Mouse (Mus musculus) stomach, embryonic 16.5 days (tissue): ENCODE data around the gene BC005624. TPM values are rescaled to one million over a fixed set of nuclear protein-coding genes. Genes with fewer than 3 reads are reported as not detected.

Experiments
- ATAC-seq: fragments of 200-750 bp; cut with Nextera tagmentation; 2 replicates; pipeline ENCODE4 v1.8.0; 2017; ENCODE audit warnings: moderate number of reproducible peaks, moderate TSS enrichment; ENCODE audit not compliant: insufficient read depth, low FRiP score
- H3K27ac ChIP-seq: fragments of 300-500 bp; sonication (generic); 2 replicates; pipeline ENCODE4 v1.5.1; 2014; ENCODE audit warnings: low read length
- H3K27me3 ChIP-seq: fragments of 300-500 bp; sonication (generic); 2 replicates; pipeline ENCODE4 v1.6.1; 2014; ENCODE audit warnings: low read length, control low read depth, mixed read lengths; ENCODE audit not compliant: control insufficient read depth, insufficient read depth
- H3K36me3 ChIP-seq: fragments of 300-500 bp; sonication (generic); 2 replicates; pipeline ENCODE4 v1.6.1; 2014; ENCODE audit warnings: low read length; ENCODE audit not compliant: control insufficient read depth, insufficient read depth
- H3K4me1 ChIP-seq: fragments of 300-500 bp; sonication (generic); 2 replicates; pipeline ENCODE4 v1.6.1; 2014; ENCODE audit warnings: low read length, control low read depth, mixed read lengths; ENCODE audit not compliant: control insufficient read depth, insufficient read depth
- H3K4me2 ChIP-seq: fragments of 300-500 bp; sonication (generic); 2 replicates; pipeline ENCODE4 v1.6.1; 2014; ENCODE audit warnings: low read depth, low read length, mixed read lengths
- H3K4me3 ChIP-seq: fragments of 300-500 bp; sonication (generic); replicated peaks from 2 replicates; pipeline ENCODE4 v1.5.1; 2014; ENCODE audit warnings: mild to moderate bottlenecking, low read length
- H3K9ac ChIP-seq: fragments of 300-500 bp; sonication (generic); 2 replicates; pipeline ENCODE4 v1.6.1; 2014; ENCODE audit warnings: low read length
- H3K9me3 ChIP-seq: fragments of 300-500 bp; sonication (generic); replicated peaks from 2 replicates; pipeline ENCODE4 v1.6.1; 2016; ENCODE audit warnings: low read length, control low read depth; ENCODE audit not compliant: control insufficient read depth
- WGBS: fragments of 180-500 bp; shearing (Covaris S2); extraction: QIAGEN DNeasy Blood & Tissue Kit; methylation state at CpG from one replicate; pipeline ENCODE4 v1.1.7; 2014; 5-methylcytosine and 5-hydroxymethylcytosine counted together
- polyA plus RNA-seq: library from polyadenylated mRNA; unstranded; fragments of >200 nt; fragmentation: Nextera tagmentation; extraction: Ambion mirVana; gene quantifications from 2 replicates; pipeline ENCODE4 v1.2.1, GENCODE M21; 2015

The BC005624 gene
- polyA plus RNA-seq, 1 experiment from 2014 or later: 54.6 TPM

GRCm38 (mm10) chr2:30994853-30995252 is 12.9 kb upstream of the BC005624 start:
- ATAC-seq: no peak
- Histone ChIP-seq H3K27me3 (no peaks in the 10 kb centered on the region), H3K27ac (no peak overlapping the region), H3K4me2 (no peak overlapping the region), H3K9ac (no peak overlapping the region), H3K36me3 (no peaks in the 10 kb centered on the region), H3K4me1 (0 out of 2 replicates have a peak, but pooled peaks cover 2% of the 10 kb centered on the region), H3K9me3 (no peaks in the 10 kb centered on the region), H3K4me3 (no peak overlapping the region)
- 90% methylated on average over 4 of the region's 4 CpGs for WGBS

DNA sequence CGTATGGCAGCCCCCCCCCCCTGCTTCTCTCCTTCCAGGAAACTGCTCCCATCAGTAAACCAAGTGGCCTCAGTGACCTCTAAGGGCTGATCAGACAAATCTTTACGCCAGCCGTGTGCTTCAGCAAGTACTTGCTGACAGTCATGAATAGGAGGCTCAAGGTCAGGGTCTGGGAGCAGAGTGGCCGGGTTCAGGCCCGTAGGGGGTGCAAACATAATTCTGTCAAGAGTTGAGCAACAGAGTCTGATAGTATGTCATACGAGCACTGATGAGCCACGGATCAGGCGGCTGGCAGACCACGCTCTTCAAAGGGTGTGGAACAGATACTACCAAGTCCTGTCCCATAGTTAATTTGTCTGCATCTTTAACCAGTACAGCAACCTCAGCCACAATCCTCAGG is 8.2 kb upstream of the BC005624 start:
- Histone ChIP-seq H3K4me1 (no peaks in the 10 kb centered on the region), H3K4me2 (no peak overlapping the region), H3K4me3 (no peak overlapping the region), H3K36me3 (no peaks in the 10 kb centered on the region), H3K27ac (no peak overlapping the region), H3K27me3 (no peaks in the 10 kb centered on the region), H3K9ac (no peak overlapping the region), H3K9me3 (no peaks in the 10 kb centered on the region)
- no peak for ATAC-seq
- WGBS: 77% methylated on average over 9 of the region's 9 CpGs

DNA sequence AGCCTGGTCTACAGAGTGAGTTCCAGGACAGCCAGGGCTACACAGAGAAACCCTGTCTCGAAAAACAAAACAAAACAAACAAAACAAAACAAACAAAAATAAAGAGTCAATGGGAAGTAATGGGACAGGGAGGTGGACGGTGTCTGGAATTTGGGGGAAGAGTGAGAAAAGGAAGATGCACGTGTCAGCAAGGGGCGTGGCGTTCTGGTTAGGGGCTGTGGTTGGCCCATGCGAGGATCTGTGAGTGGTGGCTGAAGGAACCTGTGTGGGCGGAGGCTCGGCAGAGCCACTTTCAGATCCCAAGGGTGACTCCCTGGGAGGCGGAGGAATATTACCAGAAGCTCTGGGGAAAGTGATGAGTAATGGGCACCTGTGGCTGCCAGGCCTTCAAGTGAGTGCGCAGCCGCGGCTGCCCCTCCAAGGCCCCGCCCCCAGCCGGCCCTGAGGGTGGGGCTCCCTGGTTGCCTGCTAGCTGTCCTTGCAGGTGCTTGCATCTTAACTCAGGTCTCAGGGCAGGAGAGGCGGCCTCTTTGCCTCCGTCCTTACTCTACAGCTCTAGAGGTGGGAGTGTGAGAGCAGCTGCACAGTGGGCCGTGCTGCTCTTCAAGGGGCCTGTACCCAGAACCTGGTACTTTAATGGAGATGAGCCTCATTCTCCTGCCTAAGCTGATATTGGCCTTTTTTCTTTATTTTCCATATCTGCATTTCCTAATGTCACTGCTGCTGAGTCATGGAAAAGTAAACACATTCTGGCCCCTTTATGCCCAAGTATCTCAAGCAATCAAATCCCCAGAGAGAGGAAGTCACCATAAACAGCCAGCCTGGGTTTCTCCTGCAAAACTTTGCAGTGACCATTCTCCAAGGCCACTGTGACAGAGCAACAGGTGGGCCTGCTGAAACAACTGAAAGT is 3.4 kb upstream of the BC005624 start:
- ATAC-seq: no peak
- Histone ChIP-seq H3K27me3 (no peaks in the 10 kb centered on the region), H3K36me3 (no peaks in the 10 kb centered on the region), H3K4me1 (peaks cover 9% of the 10 kb centered on the region), H3K4me3 (no peak overlapping the region), H3K4me2 (peak overlapping the region; percentile 26), H3K9ac (peak overlapping the region; percentile 29; the same call in 1 of the 2 replicates), H3K9me3 (no peaks in the 10 kb centered on the region), H3K27ac (peak overlapping the region; percentile 44)
- 21% methylated on average over 17 of the region's 17 CpGs for WGBS

DNA sequence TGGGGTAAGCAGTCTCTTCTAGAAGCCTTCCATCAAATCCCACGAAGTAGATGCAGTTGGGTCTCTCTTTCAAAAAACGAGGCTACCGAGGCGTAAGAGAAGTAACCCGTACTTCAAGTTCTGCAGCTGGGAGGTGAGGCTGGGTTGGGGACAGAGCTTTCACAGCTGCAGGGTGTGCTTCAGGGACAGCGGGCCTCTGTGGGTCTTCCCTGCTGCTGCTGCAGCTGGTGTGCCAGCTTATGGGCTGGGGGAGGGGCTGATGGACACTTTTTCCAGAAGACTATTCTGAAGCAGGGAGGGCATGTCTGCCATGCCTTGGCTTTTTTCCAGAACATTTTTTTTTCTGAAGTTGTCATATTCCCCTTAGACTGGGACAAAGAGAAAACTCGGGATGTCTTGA is 1.0 kb upstream of the BC005624 start:
- WGBS: 45% methylated on average over 7 of the region's 7 CpGs
- H3K36me3 ChIP-seq: 0 out of 2 replicates have a peak, but pooled peaks cover 6% of the 10 kb centered on the region
- peak overlapping the region; percentile 91 for H3K4me2 ChIP-seq
- peaks cover 9% of the 10 kb centered on the region for H3K4me1 ChIP-seq
- no peaks in the 10 kb centered on the region for H3K9me3 ChIP-seq
- H3K27ac ChIP-seq: peak overlapping the region; percentile 25; the same call in 1 of the 2 replicates
- peak overlapping the region; percentile 82 for H3K9ac ChIP-seq
- peak overlapping the region; percentile 89 for H3K4me3 ChIP-seq
- H3K27me3 ChIP-seq: no peaks in the 10 kb centered on the region
- no peak for ATAC-seq

DNA sequence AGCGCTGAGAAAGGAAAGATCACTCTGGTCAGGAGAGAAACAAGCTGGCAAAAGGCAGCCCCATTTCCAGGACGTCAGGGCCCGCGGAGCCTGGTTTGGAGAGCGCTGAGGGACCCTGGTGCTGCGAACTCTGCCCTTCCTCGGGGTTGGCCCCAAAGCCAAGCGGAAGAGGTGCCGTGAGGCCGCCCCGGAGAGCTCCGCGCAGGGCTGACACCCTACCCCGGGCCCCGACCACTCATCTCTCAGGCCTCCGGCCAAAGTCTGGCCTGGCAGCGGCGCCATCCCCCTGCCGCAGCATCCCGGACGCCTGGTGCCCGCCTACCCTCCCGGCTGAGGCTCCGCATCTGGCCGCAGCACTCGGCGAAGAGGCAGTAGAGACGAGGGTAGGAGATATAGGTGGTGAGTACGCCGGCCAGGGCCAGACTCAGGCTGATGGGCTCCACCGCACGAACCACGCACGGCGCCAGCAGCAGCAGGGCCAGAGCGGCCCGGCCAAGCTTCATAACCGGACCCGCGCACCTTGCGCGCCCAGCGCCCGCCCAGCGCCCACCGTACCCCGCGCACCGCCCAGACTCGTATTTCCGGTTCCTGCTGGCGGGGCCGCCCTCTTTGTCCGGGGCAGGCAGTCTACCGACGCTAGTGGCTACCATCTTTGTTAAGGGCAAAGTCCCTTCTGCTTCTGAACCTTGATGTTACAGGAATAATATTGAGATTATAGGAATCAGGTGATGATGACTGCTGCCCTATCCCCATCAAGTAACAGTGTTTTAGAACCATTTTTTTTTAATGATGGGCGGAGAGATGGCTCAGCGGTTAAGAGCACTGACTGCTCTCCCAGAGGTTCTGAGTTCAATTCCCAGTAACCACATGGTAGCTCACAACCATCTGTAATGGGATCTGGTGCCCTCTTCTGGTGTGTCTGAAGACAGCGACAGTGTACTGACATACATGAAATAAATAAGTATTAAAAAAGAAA is 14.4 kb downstream of the BC005624 start, which contains the start of gene Tor1a:
Gene Tor1a, minus strand, starts transcription at position 582 of the 976 bp plus-strand sequence.
- peaks cover 19% of the 10 kb centered on the region for H3K4me1 ChIP-seq
- H3K4me2 ChIP-seq: peak within 1 kb of the TSS; percentile 75
- peak within 1 kb of the TSS; percentile 28 for H3K27ac ChIP-seq
- peak within 1 kb of the TSS; percentile 81 for H3K9ac ChIP-seq
- WGBS: 2% methylated on average over 56 of the region's 59 CpGs
- H3K4me3 ChIP-seq: peak within 1 kb of the TSS; percentile 64
- ATAC-seq: peak; percentile 95
- H3K27me3 ChIP-seq: no peaks in the 10 kb centered on the region
- H3K36me3 ChIP-seq: no peaks in the 10 kb centered on the region
- no peaks in the 10 kb centered on the region for H3K9me3 ChIP-seq

DNA sequence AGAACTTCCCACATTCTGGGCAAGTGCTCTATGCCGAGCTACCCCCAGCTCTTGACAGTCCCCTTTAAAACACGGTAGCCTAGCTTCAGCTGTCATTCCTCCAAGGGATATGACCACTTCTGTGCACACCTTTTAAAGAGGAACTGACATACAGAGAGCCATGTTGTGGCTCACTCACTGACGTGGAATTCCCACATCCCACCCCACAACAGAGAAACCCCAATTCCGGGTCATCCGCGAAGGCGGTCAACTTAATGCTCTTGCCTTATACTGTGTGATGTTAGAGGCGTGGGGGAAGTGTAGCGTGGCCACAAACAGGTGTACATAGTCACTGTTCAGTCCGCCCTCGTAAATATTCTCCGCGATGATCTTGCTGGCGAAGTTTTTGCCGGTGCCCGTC is 15.2 kb downstream of the BC005624 start:
- WGBS: 13% methylated on average over 16 of the region's 16 CpGs
- H3K36me3 ChIP-seq: no peaks in the 10 kb centered on the region
- H3K27me3 ChIP-seq: no peaks in the 10 kb centered on the region
- ATAC-seq: no peak
- peak overlapping the region; percentile 75 for H3K4me2 ChIP-seq
- H3K9ac ChIP-seq: peak overlapping the region; percentile 81
- H3K4me1 ChIP-seq: peaks cover 19% of the 10 kb centered on the region
- peak overlapping the region; percentile 64 for H3K4me3 ChIP-seq
- no peak overlapping the region for H3K27ac ChIP-seq
- H3K9me3 ChIP-seq: no peaks in the 10 kb centered on the region

DNA sequence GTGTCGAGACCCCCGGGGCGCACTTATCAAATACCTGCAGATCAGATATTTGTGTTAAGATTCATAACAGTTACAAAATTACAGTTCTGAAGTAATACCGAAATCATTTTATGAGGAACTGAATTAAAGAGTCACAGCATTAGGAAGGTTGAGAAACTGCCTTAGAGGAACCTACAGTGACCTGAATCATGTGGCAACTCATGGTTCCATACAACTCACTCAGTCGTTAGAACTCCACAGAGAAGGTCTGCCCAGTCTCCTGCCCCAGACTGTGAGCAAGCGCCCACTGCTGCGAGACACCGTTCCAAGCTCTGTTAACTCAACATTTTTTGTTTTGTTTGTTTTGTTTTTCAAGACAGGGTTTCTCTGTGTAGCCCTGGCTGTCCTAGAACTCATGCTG is 16.4 kb downstream of the BC005624 start:
- peak overlapping the region; percentile 40; the same call in 1 of the 2 replicates for H3K9ac ChIP-seq
- H3K27me3 ChIP-seq: no peaks in the 10 kb centered on the region
- no peaks in the 10 kb centered on the region for H3K9me3 ChIP-seq
- no peak overlapping the region for H3K27ac ChIP-seq
- H3K4me1 ChIP-seq: peaks cover 19% of the 10 kb centered on the region
- H3K36me3 ChIP-seq: peaks cover 6% of the 10 kb centered on the region; the same call in 1 of the 2 replicates
- H3K4me3 ChIP-seq: no peak overlapping the region
- ATAC-seq: no peak
- H3K4me2 ChIP-seq: 0 out of 2 replicates have a peak overlapping the region, but pooled peaks have one; percentile 75
- WGBS: 90% methylated on average over 8 of the region's 8 CpGs

DNA sequence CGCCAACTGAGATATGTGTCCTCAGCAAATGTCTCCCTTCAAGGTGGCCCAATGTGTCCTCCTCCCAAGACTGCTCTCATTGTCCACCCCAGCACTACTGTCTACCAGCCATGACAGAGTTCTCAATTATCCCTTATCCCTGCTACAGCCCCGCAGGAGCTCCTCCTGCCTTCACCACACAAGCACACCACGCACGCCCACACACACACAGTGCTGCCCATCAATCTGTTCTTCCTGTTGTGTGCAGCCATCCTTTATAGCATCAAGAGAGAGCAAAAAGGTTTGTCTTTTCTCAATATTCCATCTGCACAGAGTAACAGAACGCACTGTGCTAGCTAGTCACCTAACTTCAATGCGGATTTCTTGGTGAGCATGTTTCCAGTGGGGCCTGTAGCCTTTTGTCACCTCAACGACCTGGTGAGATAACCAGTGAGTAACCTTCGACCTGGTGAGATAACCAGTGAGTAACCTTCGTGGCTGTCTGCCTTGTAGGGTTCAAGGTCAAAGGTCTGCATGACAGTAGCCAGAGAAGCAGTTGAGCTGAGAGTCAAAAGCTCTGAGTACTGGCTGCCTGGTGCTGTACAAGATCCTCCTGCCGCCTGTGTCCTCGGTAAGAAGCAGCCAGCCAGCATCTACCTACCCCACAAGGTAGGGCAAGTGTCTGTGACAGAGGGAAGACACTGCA is 19.3 kb downstream of the BC005624 start:
- Histone ChIP-seq H3K4me3 (no peak overlapping the region), H3K27me3 (no peaks in the 10 kb centered on the region), H3K9ac (no peak overlapping the region), H3K9me3 (no peaks in the 10 kb centered on the region), H3K4me2 (no peak overlapping the region), H3K4me1 (peaks cover 19% of the 10 kb centered on the region), H3K27ac (no peak overlapping the region), H3K36me3 (peaks cover 17% of the 10 kb centered on the region; the same call in 1 of the 2 replicates)
- no peak for ATAC-seq
- 77% methylated on average over 11 of the region's 11 CpGs for WGBS
